Mouse (Mus musculus) adrenal gland, adult (tissue): ENCODE data around the gene Cd164.
A peak's percentile ranks its signal among the peaks of the same experiment; 100 is the strongest.

Source experiments
- DNase-seq, 2 experiments: peaks; one replicate each; pipeline ENCODE4 v3.0.0; 2022 to 2023; ENCODE audit warnings: low spot score in 1 of 2; ENCODE audit not compliant: inconsistent age in 2 of 2

Cd164 gene

GRCm38 (mm10) chr10:41518981-41519618 lies at the start of gene Cd164:
Gene Cd164 (plus strand): TSS chr10:41519414.
- DNase-seq: peak; percentile 94 to 98

GRCm38 (mm10) chr10:41470693-41471092 lies 48.5 kb upstream of the Cd164 start:
- DNase-seq: no peak

- DNase-seq: no peak
These were observed 46.7 kb upstream of the Cd164 start for GRCm38 (mm10) chr10:41472534-41472933.

DNA sequence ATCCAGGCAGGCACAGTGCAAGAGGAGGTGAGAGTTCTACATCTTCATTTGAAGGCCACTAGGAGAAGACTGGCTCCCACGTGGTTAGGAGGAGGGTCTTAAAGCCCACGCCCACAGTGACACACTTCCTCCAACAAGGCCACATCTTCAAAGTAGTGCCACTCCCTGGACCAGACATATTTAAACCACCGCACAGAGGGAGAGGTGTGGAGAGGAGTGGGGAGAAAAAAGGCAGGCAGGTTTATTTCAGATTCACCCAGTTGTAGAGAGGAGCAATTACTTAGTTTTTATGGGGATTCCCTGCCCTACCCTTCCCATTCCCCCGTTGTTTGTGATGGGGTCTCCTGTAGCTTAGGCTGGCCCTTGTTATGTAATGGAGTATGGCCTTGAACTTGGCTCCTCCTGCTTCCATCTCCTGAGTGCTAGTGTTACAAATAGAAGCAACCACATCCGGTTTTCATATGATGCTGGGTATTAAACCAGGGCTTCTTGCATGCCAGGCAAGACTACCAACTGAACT lies 46.2 kb upstream of the Cd164 start:
- no peak for DNase-seq

- peak; percentile 53 to 84 for DNase-seq
These were observed 45.3 kb upstream of the Cd164 start for GRCm38 (mm10) chr10:41473782-41474468.

GRCm38 (mm10) chr10:41474981-41475391 lies 44.2 kb upstream of the Cd164 start:
- DNase-seq: no peak

GRCm38 (mm10) chr10:41476171-41477017 lies 42.8 kb upstream of the Cd164 start, which contains the start of gene Mical1:
Gene Mical1 (plus strand): TSS chr10:41476314.
- DNase-seq: peak; percentile 61 to 79

- DNase-seq: peak in 1 of 2 experiments; percentile 69
These were observed 42.3 kb upstream of the Cd164 start for GRCm38 (mm10) chr10:41477018-41477277.

DNA sequence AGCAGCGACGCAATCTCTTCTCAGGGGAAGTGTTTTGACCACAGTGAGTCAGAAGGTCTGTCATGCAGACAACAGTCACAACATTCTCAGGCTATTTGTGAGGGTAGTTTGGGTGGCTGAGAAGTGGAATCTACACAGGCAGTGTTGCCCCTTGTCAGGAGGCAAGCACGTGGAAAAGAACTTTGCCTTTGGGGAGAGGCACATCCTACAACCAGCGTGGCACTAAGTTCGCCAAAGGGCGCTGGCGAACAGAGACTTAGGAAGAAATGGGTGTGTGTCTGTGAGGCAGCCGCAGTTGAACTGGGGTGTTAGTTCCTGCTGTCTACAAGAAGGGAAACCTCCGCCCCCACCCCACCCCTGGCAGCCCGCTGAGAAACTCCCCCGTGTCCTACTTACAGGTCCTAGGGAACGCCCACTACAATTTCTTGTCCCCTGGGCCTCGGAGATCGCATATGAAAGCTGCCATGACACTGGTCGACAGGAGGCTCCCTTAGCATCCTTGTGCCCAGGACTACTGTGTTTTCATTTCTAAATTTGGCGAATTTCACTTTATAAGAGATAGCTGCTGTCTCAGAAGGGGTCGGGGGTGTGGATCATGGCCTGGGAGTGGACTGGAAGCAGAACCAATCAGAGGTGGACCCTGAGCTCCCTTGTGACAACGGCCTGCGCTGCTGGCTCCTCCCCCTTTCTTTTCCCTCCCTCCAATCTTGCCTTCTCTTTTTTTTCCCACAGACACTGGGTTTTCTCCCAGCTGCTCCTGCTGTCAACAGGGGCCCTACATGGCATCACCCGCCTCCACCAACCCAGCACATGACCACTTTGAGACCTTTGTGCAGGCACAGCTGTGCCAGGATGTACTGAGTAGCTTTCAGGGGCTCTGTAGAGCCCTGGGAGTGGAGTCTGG lies 41.7 kb upstream of the Cd164 start:
- peak; percentile 56 to 77 for DNase-seq

- no peak for DNase-seq
These were observed 39.3 kb upstream of the Cd164 start for GRCm38 (mm10) chr10:41479961-41480360.

GRCm38 (mm10) chr10:41480938-41481880 lies 38.0 kb upstream of the Cd164 start:
- no peak for DNase-seq

GRCm38 (mm10) chr10:41482446-41482845 lies 36.8 kb upstream of the Cd164 start:
- no peak for DNase-seq

GRCm38 (mm10) chr10:41485778-41486177 lies 33.4 kb upstream of the Cd164 start:
- DNase-seq: peak; percentile 58 to 61

DNA sequence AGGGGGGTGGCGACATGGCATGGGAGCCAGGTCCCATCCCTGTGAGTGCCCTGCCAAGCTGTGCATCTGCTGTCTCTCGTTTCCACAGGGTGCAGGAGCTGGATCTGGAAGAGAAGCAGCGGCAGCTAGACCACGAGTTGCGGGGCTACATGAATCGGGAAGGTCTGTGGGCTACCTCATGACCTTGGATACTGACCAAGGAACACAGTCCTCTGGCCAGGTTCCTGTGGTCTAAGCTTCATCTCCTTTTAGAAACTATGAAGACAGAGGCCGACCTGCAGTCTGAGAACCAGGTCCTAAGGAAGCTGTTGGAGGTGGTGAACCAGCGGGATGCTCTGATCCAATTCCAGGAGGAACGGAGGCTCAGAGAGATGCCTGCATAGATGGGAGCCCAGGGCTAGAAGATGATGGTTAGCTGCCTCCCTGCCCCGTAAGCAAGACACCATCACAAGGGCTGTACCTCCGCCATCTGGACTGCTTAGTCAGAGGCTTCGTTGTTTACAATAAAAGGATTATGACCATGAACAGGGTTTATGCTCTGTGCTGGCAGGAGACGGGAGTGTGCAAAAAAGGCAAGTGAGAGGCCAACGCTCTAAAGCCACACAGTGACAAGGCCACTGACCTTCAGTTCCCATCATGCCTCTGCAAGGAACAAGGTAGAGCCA lies 32.6 kb upstream of the Cd164 start:
- peak in 1 of 2 experiments; percentile 42 for DNase-seq

DNA sequence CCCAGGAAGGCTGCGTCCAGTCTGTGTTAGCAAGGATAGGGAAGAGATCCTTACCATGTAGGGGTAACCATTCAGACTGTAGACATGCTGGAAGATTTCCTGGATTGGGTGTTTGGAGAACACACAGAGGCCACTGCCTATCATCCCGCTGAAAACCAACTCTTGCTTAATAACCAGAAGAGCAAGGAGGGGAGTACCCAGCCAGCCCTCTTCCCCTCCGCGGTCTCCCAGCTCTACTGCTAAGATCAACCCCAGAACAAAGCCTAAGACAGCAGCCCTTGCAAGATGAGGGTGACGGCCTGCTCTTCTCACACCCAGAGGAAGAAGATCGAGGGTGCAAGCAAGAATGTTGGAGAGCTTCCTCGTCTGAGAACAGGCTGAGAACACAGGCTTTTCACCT lies 30.3 kb upstream of the Cd164 start:
- peak in 1 of 2 experiments; percentile 42 for DNase-seq

- peak in 1 of 2 experiments; percentile 54 for DNase-seq
These were observed 29.9 kb upstream of the Cd164 start for GRCm38 (mm10) chr10:41489294-41489693.

- DNase-seq: peak; percentile 97 to 98
These were observed 29.3 kb upstream of the Cd164 start, which contains the start of the genes Smpd2 and Ppil6 for GRCm38 (mm10) chr10:41489708-41490517. Gene Smpd2 (minus strand): TSS chr10:41490369. Gene Ppil6 (plus strand): TSS chr10:41490439.

DNA sequence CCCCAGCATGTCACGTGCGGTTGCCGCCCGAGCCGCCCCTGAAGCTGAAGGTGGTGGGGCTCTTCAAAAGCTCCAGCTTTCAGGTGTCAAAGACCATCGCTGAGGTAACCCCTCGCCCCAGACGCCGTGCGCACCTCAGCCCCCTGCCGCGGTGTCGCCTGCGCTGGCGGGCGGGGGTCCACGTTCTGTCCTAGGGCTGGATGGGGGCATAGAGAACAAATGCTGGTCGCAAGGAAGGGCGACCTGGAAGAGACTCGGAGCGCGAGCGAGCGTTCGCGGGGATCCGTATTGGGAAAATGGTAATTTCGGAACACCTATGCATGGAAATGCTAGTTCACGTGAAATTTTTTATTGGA lies 28.7 kb upstream of the Cd164 start:
- DNase-seq: no peak
